Mouse (Mus musculus) T-helper 2 cell (primary cell): ENCODE results near the gene Ghrl.
"Not testable (repeated sequence)": the region's sequence is repeated elsewhere in the genome, so short reads cannot be mapped to it uniquely, and the experiment has no call there.

Experiments
- in situ Hi-C: fragments of 300-600 bp; cut with MboI, MseI; formaldehyde crosslinking; loops from one replicate; pipeline ENCODE4 v1.15.1; 2025; ENCODE audit warnings: high pct_unique_total_duplicates

Ghrl gene

DNA sequence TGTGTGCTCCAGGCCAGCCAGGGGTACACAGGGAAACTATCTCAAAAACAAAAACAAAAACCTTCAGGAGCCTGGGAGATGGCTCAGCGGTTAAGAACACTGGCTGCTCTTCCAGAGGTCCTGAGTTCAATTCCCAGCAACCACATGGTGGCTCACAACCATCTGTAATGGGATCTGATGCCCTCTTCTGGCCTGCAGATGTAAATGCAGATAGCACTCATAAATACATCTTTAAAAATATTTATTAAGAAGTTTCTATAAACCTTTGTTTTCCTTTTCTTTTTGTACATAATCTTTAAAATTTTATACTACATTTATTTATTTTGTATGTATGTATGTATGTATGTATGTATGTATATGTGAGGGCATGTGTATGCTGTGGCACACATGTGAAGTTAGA lies 47.7 kb downstream of the Ghrl start:
- in situ Hi-C loops = not testable (repeated sequence)

DNA sequence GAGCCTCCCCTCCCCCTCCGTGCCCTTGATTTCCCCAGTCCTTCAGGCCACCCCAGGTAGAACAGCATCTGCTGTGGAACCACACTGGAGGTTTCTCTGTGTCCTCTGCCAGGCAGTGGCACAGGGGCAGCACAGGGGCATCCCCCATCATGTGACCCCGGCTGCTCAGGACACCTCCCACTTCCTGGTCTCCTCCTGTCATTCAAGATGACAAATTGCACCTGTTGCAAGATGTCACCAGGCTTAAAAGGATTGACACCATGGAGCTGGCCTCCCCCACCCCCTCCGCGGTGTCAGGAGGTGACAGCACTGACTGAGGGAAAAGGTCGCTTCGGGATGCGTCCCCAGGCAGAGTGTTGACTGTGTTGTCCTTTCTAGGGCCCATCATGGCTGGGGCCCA lies 49.9 kb downstream of the Ghrl start:
- in situ Hi-C loops = no loop called here

DNA sequence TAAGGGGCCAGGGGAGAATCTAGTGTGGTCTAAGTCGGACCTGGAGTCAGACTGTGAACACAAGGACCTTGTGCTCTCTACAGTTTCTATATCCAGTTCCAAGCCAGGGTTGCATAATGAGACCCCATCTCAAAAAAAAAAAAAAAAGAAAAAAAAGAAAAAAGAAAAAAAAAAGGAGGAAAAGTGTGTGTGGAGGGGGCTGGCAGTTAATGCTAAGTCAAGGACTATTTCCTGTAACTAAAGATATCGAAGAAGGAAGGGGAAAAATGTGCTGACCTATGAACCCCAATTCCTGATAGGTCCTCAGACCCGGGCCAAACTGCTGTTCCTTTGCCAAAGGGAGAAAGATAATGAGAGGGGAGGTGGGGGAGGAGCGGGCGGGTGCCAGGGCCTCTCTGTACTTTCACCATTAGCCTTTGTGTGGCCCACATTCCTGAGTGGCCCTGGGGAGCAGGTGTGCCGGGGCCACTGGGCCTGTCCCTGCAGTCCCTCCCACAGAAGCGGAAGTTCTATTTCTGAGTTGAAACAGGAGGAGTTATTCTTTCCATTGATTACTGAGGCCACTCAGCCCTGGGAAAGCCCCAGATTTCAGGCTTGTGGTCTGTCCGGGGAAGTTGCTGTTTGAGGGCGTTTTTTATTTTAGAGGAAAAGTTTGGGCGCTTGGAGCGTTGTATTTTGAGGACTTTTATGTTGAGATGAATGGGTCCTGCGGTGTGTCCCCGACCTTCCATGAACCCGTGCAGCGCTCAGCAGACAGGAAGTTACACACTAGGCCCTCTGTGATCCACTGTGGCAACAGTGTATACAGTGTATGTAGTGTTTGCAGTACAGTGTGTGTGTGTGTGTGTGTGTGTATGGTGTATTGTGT lies 51.2 kb downstream of the Ghrl start:
- in situ Hi-C loops = no loop called here

DNA sequence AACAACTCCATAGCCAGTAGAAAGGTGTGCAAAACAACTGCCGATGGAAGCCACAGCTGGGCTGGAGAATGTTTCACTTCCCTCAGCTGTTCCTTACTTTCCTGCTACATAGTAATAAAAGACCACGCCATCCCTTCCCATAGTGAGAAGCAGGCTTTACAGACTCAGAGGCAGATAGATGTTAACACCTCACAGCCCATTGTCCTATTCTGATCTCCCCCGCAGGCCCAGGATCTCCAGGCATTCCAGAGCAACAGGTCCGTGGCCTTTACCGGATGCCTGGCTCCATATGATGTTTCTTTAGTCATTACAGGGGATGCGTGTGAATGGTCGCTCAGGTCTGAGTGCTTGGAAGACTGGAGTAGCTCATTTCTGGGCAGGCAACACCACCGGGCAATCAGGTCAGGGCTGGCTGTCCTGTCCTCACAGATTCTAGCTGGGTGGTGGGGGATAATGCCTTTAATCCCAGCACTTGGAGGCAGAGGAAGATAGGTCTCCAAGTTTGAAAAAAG lies 52.0 kb downstream of the Ghrl start:
- in situ Hi-C loops = no loop called here
